ENCODE assay signal across 8 mouse cellular contexts in the genomic region with DNA sequence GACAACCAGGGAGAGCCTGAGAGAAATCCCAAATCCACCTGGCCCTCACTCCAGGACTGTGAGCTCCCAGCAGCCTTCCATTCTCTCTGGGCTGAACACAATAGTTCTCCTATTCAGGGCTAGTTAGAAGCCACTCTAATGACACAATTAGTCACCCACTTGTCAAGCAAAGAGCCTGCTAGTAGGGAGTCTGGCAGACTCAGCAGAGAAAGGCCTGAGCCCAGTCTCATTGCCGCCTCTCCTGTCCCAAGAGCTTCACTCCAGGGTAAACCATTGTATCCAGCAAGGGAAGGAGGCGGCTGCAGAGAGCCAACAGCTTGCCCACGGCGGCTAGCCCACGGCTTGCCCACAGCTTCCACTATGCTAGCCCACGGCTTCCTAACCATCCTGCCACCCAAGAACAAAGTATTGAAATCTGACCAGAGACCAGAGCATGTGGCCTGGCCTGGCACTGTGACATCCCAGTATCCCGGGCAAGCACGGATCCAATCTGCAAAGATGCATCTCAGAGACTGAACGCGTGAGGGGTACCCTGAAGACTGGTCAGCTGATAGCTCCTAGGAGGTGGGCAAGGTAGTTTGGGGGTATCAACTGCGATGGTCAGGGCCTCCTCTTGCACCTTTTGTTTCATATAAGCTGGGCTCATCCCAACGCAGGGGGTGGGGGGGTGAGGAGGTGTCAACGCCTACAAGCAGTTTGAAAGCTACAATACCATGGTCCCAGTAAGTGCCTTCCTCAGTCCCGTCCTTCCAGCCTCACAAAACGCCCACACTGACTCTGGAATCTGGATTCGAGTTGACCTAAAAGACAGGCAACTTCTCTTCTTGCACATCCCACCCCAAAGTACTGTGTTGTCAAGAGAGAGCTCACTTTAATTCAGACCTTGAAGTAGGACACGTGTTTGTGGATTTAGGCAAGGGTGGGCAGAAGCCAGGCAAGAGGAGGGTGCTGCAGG. TPM values are rescaled to one million over a fixed set of nuclear protein-coding genes. Genes with fewer than 3 reads are reported as not detected.
A peak's percentile ranks its signal among the peaks of the same experiment; 100 is the strongest.
DNase-seq lines count a peak whose midpoint lies in the region; ATAC-seq and TF ChIP-seq lines count a peak whose summit lies in the region.

No protein-coding gene starts in this region.

- H3K9ac ChIP-seq in heart, embryonic 16.5 days (ENCODE audit: low read length), result peak overlapping the region; percentile 80
- peak overlapping the region; percentile 86 for H3K9ac ChIP-seq in midbrain, embryonic 11.5 days (ENCODE audit: low read length)

- peak overlapping the region; percentile 90 for H3K4me2 ChIP-seq in heart, embryonic 16.5 days (ENCODE audit: low read depth, low read length)
- H3K4me2 ChIP-seq in midbrain, embryonic 11.5 days, result peak overlapping the region; percentile 91

- H3K4me3 ChIP-seq in erythroblast, embryonic 14.5 days (replicated peaks), result peak overlapping the region; percentile 55
- H3K4me3 ChIP-seq in E14TG2a.4 (replicated peaks; ENCODE audit: low read length), result peak overlapping the region; percentile 91
- H3K4me3 ChIP-seq in heart, embryonic 16.5 days (ENCODE audit: low read length), result peak overlapping the region; percentile 63
- peak overlapping the region; percentile 67 for H3K4me3 ChIP-seq in midbrain, embryonic 11.5 days (ENCODE audit: low read depth, low read length)

- H3K4me1 ChIP-seq in erythroblast, embryonic 14.5 days (ENCODE audit: control insufficient read depth), result peaks cover 12% of the 10 kb centered on the region
- H3K4me1 ChIP-seq in E14TG2a.4 (replicated peaks; ENCODE audit: low read depth, low read length), result peaks cover 61% of the 10 kb centered on the region
- H3K4me1 ChIP-seq in heart, embryonic 16.5 days (ENCODE audit: control insufficient read depth, insufficient read depth, low read length), result peaks cover 18% of the 10 kb centered on the region
- H3K4me1 ChIP-seq in midbrain, embryonic 11.5 days (ENCODE audit: control insufficient read depth, insufficient read depth, low read length), result peaks cover 29% of the 10 kb centered on the region

- ATAC-seq in erythroblast, adult 5-6 weeks (replicated peaks; ENCODE audit: low FRiP score, poor library complexity, severe bottlenecking), result no peak
- peak; percentile 1; the same call in 1 of the 2 replicates for ATAC-seq in heart, embryonic 16.5 days (replicated peaks; ENCODE audit: extremely low read depth, insufficient read depth, low FRiP score)
- ATAC-seq in midbrain, embryonic 11.5 days (ENCODE audit: low FRiP score), result no peak

- peak overlapping the region; percentile 70 for H3K27ac ChIP-seq in heart, embryonic 16.5 days (ENCODE audit: low read length)
- H3K27ac ChIP-seq in midbrain, embryonic 11.5 days (ENCODE audit: low read depth, low read length), result peak overlapping the region; percentile 30; the same call in 1 of the 2 replicates

- TF ChIP-seq CTCF in E14TG2a.4 (conservative IDR thresholded peaks at IDR 0.05; ENCODE audit: low read length), result no peak

- no peaks in the 10 kb centered on the region for H3K9me3 ChIP-seq in erythroblast, embryonic 14.5 days (ENCODE audit: control insufficient read depth, low read length)
- no peaks in the 10 kb centered on the region for H3K9me3 ChIP-seq in E14TG2a.4 (ENCODE audit: low read length)
- no peaks in the 10 kb centered on the region for H3K9me3 ChIP-seq in heart, embryonic 16.5 days (replicated peaks; ENCODE audit: control insufficient read depth, low read length)
- no peaks in the 10 kb centered on the region for H3K9me3 ChIP-seq in midbrain, embryonic 11.5 days (ENCODE audit: control insufficient read depth, low read length)

- DNase-seq in midbrain, embryonic 11.5 days (ENCODE audit: low spot score, missing footprints), result peak; percentile 94
- no peak for DNase-seq in urinary bladder, postnatal 10 days (ENCODE audit: low spot score)
- DNase-seq in thymus, postnatal 10 days (ENCODE audit: low spot score in 2 of 2), result no peak
- DNase-seq in left cerebral cortex, adult 18-20 months (ENCODE audit: low spot score in 2 of 2), result no peak

- 48% methylated on average over 17 of the region's 17 CpGs for WGBS in heart, embryonic 16.5 days
- 11% methylated on average over 17 of the region's 17 CpGs for WGBS in midbrain, embryonic 11.5 days

- H3K36me3 ChIP-seq in erythroblast, embryonic 14.5 days (ENCODE audit: control insufficient read depth), result no peaks in the 10 kb centered on the region
- H3K36me3 ChIP-seq in E14TG2a.4 (ENCODE audit: insufficient read depth, low read length), result no peaks in the 10 kb centered on the region
- no peaks in the 10 kb centered on the region for H3K36me3 ChIP-seq in heart, embryonic 16.5 days (ENCODE audit: control insufficient read depth, insufficient read depth)
- H3K36me3 ChIP-seq in midbrain, embryonic 11.5 days (ENCODE audit: control insufficient read depth, insufficient read depth, low read length), result peaks cover 3% of the 10 kb centered on the region; the same call in 1 of the 2 replicates

- peaks cover 37% of the 10 kb centered on the region for H3K27me3 ChIP-seq in erythroblast, embryonic 14.5 days (ENCODE audit: control insufficient read depth)
- peaks cover 26% of the 10 kb centered on the region for H3K27me3 ChIP-seq in E14TG2a.4 (ENCODE audit: insufficient read depth, low read length)
- no peaks in the 10 kb centered on the region for H3K27me3 ChIP-seq in heart, embryonic 16.5 days (ENCODE audit: control insufficient read depth, insufficient read depth, low read length)
- H3K27me3 ChIP-seq in midbrain, embryonic 11.5 days (ENCODE audit: control insufficient read depth, insufficient read depth, low read length), result no peaks in the 10 kb centered on the region

RNA-seq across cellular contexts. Expression of a gene that starts 1.0 kb away (rescaled TPM):
- 0.03 and 0.05 TPM in 2 replicates for polyA plus RNA-seq in erythroblast, embryonic 14.5 days (2012)
- total RNA-seq in erythroblast, adult 5-6 weeks (2015; ENCODE audit: low replicate concordance), result 4.2 TPM in 1 of 2 replicates, not detected in the other
- total RNA-seq in erythroblast, adult 5-6 weeks (2017; ENCODE audit: low replicate concordance), result not detected in 2 replicates
- 14.9 and 17.6 TPM in 2 replicates for polyA plus RNA-seq in heart, embryonic 16.5 days (2015; fragmentation: Nextera tagmentation; extraction: Ambion mirVana)
- polyA plus RNA-seq in midbrain, embryonic 11.5 days (2014; fragmentation: Nextera tagmentation; extraction: Ambion mirVana), result 27.4 and 31.6 TPM in 2 replicates
- 10 to 100 TPM; 17.5 to 20.2 TPM for total RNA-seq in left cerebral cortex, adult 18-20 months (2021)

RNA-seq across cellular contexts. Expression of a gene that starts 16.3 kb away (rescaled TPM):
- polyA plus RNA-seq in erythroblast, embryonic 14.5 days (2012), result 3.4 and 3.5 TPM in 2 replicates
- total RNA-seq in erythroblast, adult 5-6 weeks (2015; ENCODE audit: low replicate concordance), result 11.3 and 11.5 TPM in 2 replicates
- total RNA-seq in erythroblast, adult 5-6 weeks (2017; ENCODE audit: low replicate concordance), result 5.4 and 15.1 TPM in 2 replicates
- polyA plus RNA-seq in heart, embryonic 16.5 days (2015; fragmentation: Nextera tagmentation; extraction: Ambion mirVana), result 69.8 and 74.8 TPM in 2 replicates
- polyA plus RNA-seq in midbrain, embryonic 11.5 days (2014; fragmentation: Nextera tagmentation; extraction: Ambion mirVana), result 72.5 and 76.2 TPM in 2 replicates
- total RNA-seq in left cerebral cortex, adult 18-20 months (2021), result 10 to 100 TPM; 23.8 to 25.8 TPM

RNA-seq across cellular contexts. Expression of a gene that starts 16.4 kb away (rescaled TPM):
- 3.6 and 5.9 TPM in 2 replicates for polyA plus RNA-seq in erythroblast, embryonic 14.5 days (2012)
- total RNA-seq in erythroblast, adult 5-6 weeks (2015; ENCODE audit: low replicate concordance), result 12.5 and 24.2 TPM in 2 replicates
- total RNA-seq in erythroblast, adult 5-6 weeks (2017; ENCODE audit: low replicate concordance), result 10.7 and 13.9 TPM in 2 replicates
- 72.8 and 73.3 TPM in 2 replicates for polyA plus RNA-seq in heart, embryonic 16.5 days (2015; fragmentation: Nextera tagmentation; extraction: Ambion mirVana)
- polyA plus RNA-seq in midbrain, embryonic 11.5 days (2014; fragmentation: Nextera tagmentation; extraction: Ambion mirVana), result 86.9 and 89.9 TPM in 2 replicates
- 10 to 100 TPM; 28.3 to 31.3 TPM for total RNA-seq in left cerebral cortex, adult 18-20 months (2021)

RNA-seq across cellular contexts. Expression of a gene that starts 25.4 kb away (rescaled TPM):
- polyA plus RNA-seq in erythroblast, embryonic 14.5 days (2012), result 0.91 and 1.2 TPM in 2 replicates
- 9.2 and 35.0 TPM in 2 replicates for total RNA-seq in erythroblast, adult 5-6 weeks (2015; ENCODE audit: low replicate concordance)
- 3.4 and 3.5 TPM in 2 replicates for total RNA-seq in erythroblast, adult 5-6 weeks (2017; ENCODE audit: low replicate concordance)
- polyA plus RNA-seq in heart, embryonic 16.5 days (2015; fragmentation: Nextera tagmentation; extraction: Ambion mirVana), result 30.5 and 39.0 TPM in 2 replicates
- polyA plus RNA-seq in midbrain, embryonic 11.5 days (2014; fragmentation: Nextera tagmentation; extraction: Ambion mirVana), result 28.6 and 30.3 TPM in 2 replicates
- total RNA-seq in left cerebral cortex, adult 18-20 months (2021), result 10 to 100 TPM; 40.3 to 44.9 TPM

RNA-seq across cellular contexts. Expression of a gene that starts 26.1 kb away (rescaled TPM):
- 109 and 111 TPM in 2 replicates for polyA plus RNA-seq in erythroblast, embryonic 14.5 days (2012)
- 308 and 417 TPM in 2 replicates for total RNA-seq in erythroblast, adult 5-6 weeks (2015; ENCODE audit: low replicate concordance)
- total RNA-seq in erythroblast, adult 5-6 weeks (2017; ENCODE audit: low replicate concordance), result 97.0 and 120 TPM in 2 replicates
- 516 and 543 TPM in 2 replicates for polyA plus RNA-seq in heart, embryonic 16.5 days (2015; fragmentation: Nextera tagmentation; extraction: Ambion mirVana)
- polyA plus RNA-seq in midbrain, embryonic 11.5 days (2014; fragmentation: Nextera tagmentation; extraction: Ambion mirVana), result 974 and 988 TPM in 2 replicates
- 100 to 1,000 TPM; 155 to 157 TPM for total RNA-seq in left cerebral cortex, adult 18-20 months (2021)

Comparison
In these comparisons a context has a peak if more than half of its experiments do, and no peak if none do; other contexts are left out.
1. RNA of a gene that starts 1.0 kb away (polyA plus RNA-seq): 27.4 to 31.6 TPM in midbrain, embryonic 11.5 days and 14.9 to 17.6 TPM in heart, embryonic 16.5 days; 0.03 to 0.05 TPM in erythroblast, embryonic 14.5 days; every median in the first group is over 10 times any median in the second.
2. RNA of a gene that starts 16.3 kb away (polyA plus RNA-seq): 72.5 to 76.2 TPM in midbrain, embryonic 11.5 days and 69.8 to 74.8 TPM in heart, embryonic 16.5 days; 3.4 to 3.5 TPM in erythroblast, embryonic 14.5 days; every median in the first group is over 10 times any median in the second.
3. RNA of a gene that starts 16.4 kb away (polyA plus RNA-seq): 86.9 to 89.9 TPM in midbrain, embryonic 11.5 days and 72.8 to 73.3 TPM in heart, embryonic 16.5 days; 3.6 to 5.9 TPM in erythroblast, embryonic 14.5 days; every median in the first group is over 10 times any median in the second.
4. Peak in every context shown above with its lines, with median percentiles within 50 percentile points of each other: H3K4me3 ChIP-seq.